Mouse (Mus musculus) fat pad, adult 2 months (tissue): ENCODE measurements at regions not wholly inside any gene's neighbourhood (a gene's known extent, or its start where the extent isn't known, plus 50 kb on each side); places are given as distances from the start of the nearest gene placed in this dataset.

Experiments used
- DNase-seq: peaks from one replicate; pipeline ENCODE4 v3.0.0-alpha.2; 2011; ENCODE audit warnings: low read depth, low spot score; ENCODE audit errors: extremely low read depth

DNA sequence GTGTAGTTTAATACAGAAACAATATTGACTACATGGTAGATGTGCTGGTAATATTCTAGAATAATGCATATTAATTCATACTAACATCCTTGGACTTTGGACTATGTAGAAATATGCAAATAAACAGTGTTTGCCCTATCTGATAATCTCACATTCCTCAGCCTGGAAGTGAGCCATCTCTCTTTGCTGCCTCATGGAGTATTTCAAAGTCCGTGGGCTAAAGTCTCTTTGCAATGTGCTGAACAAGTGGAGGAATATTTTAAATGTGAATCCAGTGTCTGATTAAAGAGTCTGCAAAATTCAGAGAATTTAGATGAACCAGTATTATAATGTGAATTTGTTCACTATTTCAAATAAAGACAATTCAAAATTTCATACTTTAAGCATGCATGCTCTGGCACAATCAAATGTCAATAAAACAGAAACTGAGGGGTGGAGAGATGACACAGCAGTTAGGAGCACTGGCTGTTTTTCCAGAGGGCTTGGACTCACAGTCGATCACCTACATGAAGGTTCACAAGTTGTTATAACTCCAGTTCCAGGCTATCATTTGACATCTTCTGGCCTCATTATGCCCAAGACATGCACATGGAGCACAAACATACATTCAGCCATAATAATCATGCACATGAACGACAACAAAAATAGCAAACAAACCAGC, 487.6 kb upstream of the Adamts5 start:
- no peak for DNase-seq

DNA sequence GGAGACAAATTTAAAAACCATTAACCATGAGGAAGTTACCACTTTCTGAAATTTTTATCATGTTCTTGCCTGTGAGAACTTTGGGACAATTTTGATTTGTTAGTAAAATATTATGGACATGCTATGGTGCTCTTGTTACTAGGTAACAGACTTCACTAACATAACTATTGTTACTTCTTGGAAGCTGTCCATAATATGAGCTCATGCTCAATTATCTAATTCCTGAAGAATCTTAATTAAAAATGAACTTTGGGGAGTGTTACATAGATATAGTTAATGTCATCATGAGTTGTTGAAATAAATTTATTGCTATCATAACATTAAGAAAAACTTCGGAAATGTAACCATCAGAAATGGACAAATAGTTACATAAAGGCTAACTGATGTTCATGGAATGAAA, 486.5 kb upstream of the Adamts5 start:
- no peak for DNase-seq

DNA sequence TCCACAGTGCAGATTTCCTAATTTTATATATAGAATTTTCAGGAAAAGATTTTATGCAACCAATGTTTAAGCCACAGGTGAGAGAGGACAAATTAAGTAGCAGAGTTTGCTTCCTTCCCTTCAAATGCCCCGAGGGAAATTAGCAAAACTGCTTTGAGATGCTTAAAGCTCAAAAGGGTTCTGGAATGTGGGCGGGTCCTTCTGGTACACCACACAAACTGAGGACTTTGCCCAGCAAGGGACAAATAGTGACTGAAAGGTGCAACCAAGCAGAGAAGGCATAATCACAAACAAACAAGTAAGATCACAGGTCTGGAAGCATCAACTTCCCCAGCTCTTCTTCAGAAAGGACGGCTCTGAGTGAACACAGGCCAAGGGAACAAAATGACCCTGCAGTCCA, 476.4 kb upstream of the Adamts5 start:
- no peak for DNase-seq

DNA sequence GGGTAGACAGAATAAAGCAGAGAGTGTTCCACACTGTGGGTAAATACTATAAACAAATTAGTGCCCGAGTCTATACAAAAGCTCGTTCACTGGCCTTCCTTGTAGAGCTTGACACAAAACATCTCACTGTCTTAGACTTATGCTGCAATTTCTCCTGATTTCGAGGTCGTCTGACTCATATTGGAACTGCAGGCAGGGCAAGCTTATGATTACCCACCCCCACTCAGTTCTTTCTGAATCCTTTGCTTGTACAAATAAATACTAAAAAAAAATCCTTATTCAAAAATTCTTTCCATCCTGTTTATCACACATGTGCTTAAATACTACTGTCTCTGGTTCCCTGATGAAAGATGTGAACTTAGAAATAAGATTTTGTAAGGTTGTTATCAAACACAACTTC, 470.0 kb upstream of the Adamts5 start:
- no peak for DNase-seq

DNA sequence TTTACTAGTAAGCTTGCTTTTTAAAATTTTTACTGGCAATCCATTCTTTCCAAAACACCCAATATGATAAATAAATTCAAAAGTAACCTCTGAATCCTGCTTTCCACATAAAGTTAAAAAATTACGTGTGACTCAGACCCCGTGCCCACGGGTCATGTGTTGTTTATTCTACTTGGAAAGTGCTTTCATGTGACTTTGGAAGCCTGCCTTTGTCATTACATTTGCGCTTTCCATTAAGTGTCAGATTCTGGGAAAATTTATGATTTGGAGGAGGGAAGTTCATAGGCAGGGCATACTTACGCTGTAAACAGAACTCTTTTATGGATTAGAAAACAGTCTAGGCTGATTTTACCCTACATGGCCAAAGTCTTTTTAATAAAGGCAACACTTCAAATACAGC, 466.8 kb upstream of the Adamts5 start:
- no peak for DNase-seq

DNA sequence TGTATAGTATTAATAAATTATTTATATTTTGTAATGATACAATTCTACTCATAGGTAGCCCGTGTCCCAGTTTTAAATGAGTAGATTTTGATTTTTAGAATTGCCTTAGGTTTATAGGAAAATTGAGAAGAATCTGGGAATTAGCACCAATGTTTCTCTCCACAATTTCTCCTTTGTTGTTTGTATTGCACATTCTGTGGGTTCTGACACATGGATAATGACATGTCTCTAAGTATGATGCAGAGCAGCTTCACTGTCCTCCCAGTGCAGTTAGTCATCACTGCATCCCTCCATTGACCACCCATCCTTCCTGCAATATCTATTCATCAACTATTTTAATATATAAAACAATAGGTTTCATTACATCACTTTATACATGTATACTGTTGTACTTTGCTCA, 464.6 kb upstream of the Adamts5 start:
- no peak for DNase-seq

DNA sequence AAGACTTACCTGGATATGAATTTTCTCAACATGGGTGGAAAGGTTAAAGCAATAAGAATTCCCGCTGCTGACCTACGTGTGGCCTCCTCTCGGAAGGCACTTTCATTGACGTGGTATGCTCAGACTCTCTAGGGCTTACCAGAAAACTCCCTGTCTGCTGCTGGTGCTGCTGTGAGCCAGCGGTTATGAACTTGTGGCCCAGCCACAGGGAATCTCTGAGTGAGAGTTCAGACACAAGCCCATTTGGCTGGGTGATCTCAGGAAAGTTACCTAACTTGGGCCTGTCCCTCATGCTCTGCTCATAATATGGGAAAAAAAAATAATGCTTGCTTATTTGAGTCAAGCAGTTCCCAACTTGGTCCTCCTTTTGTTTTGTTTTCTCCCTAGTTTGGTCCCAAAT, 459.5 kb upstream of the Adamts5 start:
- no peak for DNase-seq

DNA sequence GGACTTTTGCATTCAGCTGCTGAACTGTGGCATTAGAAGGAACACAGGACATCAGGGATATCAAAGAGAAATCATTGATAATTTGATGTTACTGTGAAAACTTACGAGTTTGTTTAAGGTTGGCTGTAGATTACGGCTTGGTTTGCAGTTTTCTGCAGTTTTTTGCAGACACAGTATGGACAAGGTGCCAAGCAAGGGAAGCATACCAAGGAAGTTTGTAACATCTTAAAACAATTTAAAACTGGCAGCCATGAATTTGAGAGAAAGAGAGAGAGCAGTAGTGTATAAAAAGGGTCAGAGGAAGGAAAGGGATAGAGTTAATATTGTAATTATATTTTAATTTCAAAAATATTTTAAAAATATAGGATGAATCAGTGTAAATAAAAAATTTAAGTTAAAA, 453.4 kb upstream of the Adamts5 start:
- DNase-seq = no peak

DNA sequence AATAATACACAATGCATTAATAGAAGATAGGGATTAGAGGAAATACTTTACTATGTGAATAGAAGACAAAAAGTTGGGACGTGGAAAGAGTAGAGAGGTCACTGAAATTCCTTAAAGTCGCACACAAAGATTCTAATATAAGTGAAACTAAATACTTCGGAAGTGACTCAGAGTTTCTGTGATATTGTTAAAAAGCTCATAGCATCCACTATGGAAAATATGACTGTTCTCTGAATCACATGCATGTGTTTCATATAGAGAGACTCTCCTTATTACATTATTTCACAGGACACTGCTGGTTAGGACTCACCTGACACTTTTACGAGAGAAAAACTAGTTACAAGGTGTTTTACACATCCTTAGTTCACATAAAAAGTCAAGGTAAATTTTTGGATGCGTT, 446.1 kb upstream of the Adamts5 start:
- no peak for DNase-seq

DNA sequence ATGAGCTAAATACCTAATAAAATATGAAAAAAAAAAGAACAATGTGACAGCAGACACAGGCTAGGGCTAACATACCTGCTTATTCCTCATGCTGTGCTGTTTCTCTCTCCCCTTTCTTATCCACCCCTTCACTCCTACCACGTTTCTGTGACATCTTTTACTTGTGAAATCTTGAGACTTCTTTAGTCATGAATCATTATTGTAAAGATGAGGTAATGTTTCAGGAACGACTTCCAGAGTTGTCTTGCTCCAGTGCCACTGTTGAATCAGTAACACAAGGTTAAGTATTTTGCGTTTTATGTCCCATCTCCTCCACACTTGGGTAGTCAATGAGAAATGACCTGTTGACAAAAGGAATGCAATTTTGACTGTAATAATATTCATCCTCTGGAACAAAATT, 445.3 kb upstream of the Adamts5 start:
- DNase-seq = no peak

DNA sequence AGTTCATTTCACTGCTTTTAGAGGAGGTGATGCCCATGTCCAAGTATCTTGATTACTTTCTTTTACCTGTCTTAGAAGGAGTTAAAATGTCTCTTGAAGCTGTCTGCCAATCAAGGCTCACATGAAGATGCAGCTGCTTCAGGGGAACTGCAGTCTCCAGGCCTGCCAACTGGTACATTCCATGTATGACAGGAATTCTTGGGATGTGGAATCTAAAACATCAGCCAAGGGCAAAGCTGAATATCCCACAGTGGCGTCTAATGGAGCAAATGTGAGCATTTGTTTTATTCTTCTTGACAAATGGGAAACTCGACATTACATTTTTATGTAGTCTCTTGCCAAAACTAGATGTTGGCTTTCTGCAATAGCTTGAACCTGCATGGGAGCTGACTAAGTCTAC, 438.7 kb upstream of the Adamts5 start:
- DNase-seq = no peak

DNA sequence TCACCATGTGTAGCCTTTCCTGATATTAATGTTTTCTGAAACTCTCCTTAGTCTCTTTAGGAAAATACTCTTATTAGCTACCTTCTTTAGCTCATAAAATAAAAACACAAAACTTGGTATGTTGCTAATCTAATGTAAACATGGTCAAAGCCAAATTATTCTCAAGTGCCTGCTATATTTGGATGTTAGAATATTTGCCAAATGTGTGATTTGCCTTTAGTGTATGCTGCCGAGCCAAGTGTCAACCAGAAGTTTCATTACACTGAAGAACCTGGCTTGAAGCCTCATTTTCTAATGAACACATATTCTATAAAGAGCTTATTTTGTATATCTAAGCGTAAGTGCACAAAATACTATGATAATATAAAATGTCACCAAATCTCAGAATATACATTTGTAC, 423.8 kb upstream of the Adamts5 start:
- no peak for DNase-seq

DNA sequence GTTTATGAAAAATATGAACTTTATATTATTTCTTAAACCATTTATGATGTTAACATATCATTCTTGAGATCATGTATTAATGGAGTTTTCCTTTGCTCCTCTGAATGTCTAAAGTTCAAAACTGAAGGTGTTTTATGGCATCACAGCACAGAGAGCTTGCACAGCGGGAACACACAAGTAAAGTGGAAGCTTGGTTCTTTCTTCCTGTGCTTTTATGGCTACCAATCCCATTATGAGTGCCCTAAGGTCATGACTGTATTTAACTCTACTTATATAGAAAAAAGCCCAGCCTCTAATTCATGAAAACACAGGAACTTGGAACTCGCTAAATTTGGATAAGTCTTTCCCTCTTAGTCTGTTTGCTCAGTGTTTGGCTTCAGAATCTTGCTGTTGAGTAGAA, 417.3 kb upstream of the Adamts5 start:
- no peak for DNase-seq

DNA sequence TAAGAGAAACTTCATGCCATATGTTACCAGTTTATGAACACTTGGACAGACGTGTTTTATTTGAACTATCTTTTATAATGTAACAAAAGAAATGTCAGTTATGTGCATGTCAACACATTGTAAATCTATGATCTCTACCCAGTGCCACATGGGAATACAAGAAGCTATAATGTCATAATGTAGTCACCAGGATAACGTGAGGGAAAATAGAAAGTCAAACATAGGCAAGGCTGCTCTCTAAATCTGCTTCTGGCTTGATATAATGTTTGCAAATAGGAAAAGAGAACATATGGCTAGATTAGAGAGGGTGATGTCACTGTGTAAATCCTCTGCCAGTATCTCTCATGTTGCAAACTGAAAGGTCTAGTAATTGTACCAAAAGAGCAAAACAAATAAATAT, 408.1 kb upstream of the Adamts5 start:
- no peak for DNase-seq

DNA sequence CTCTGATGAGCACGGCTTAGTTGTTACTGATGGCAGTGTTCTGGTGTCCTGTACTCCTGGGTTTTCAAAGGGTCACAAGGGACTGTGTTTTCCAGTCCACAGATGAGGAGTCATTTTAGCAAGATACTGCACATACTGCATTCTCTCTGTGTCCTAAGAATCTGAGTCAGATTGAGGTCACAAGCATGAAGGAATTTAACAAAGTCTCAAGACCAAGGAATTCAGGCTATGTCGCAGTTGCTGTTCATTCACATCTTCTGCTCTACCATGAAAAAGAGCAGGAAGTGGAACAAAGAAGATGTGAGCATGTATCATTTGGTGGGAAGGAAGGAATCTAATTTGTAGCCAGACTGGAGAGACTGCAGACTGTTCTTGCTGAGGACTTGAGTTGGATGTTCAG, 402.2 kb upstream of the Adamts5 start:
- DNase-seq = no peak

DNA sequence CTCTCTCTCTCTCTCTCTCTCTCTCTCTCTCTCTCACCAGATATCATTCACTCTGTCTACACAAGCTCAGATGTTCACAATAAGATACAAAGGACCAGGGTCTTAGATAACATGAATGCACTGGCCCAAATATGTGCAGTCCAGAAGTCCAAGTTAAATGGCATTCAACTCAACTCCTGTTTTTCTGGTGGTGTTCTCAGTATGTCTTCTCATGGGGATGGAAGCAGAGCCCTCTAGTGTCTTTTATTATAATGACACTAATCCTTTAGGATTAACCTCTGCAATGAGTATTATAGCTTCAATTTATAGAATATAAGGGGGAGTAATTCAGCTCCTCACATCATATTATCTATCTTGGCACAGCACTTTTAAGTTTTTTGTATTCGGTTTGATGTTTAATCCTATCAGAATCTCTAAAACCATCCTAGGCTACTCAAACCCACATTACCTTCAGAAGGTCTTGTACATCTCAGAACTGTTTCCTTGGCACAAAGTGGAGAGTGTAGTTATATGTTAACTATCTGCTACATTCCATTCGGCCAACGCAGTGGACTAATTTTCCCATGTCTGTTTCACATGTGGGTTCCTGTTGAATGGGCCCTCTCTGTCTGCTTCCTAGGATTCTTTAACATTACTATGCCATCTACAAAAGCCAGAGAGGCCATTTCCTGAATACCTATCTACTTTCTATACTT, 401.0 kb upstream of the Adamts5 start:
- DNase-seq = no peak

DNA sequence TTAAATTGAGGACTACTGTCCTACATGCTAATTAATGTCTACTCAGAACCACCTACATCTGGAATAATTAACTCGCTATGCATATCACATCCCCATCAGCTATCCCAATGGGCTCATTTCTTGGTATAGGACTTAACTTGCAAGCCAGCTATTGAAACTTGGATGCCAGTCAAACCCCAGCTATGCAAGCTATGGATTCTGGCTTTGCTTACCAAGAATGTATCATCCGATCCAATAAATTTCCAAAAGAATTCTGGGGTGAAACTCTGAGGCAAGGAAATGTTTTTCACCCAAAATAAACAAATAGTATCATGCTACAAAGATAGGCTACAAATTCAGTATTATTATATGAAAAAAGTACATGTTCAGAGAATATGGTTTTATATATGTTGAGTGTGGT, 392.8 kb upstream of the Adamts5 start:
- no peak for DNase-seq

DNA sequence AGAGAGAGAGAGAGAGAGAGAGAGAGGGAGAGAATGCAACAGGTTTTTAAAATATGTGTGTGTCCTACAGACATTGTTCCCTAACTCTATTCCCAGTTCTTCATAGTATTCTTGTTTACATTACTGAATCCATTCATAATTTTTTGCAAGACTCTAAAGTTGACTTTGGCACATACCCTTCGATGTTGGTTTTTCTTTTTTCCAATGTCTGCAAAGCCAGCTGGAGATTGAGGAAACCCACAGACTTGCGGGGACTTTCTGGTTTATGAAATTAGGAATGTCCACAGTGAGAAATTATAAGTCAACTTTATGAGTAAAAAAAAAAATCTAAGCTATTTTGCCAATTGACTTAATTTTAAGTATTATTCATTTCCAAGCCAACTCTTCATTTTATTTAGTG, 379.7 kb upstream of the Adamts5 start:
- DNase-seq = no peak

DNA sequence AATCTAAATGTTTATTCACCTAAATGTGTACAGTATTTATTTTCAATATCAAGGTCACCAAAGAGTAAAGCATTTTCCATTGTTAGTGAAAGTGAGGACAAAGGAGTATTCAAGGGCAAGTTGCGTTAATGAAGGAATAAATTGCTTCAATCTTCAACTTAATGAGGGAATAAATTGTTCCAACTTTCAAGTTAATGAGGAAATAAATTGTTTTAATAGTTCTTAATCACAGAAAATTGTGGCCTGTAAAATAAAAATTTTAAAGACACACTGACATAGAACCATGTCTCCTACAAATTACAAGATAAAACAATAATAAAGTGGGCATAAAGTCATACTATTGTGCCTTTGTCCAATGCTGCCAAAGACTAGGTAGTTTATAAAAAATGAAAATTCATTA, 375.4 kb upstream of the Adamts5 start:
- DNase-seq = no peak

DNA sequence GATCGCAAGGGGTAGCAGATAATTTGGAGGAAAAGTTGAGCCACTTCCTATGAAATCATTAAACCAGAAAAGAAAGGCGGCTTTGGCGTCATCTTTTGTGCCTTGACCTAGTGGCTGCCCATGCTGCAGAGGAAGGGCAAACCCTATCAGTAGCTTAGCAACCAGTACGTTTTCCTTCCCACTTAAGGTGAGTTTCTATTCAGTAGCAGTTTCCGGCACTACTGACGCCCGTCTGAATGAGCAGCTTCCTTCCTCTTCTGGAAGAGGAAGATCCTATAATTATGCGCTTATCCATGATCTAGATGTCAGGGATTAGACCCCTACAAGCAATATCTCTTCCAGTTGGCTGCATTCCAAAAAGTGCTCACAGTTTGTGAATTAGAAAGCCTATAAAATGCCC, 360.0 kb upstream of the Adamts5 start:
- DNase-seq = no peak

DNA sequence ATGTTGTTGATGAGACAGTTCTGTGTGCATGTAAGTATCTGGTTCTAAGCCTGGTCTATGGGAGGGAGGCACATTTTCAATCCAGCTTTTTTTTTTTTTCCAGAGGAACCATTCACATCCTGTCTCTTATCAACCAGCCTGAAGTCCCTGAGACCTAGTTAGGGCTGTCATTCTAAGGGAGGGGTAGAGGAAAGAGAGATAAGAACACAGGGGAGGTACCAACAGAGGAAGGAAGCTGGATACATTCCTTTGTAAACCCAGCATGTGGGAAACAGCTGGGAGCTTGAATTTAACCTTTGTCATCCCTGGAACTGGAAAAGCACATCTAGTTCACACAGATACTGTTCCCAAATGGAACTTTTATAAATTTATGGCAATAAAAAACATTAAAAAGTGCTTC, 351.0 kb upstream of the Adamts5 start:
- no peak for DNase-seq

DNA sequence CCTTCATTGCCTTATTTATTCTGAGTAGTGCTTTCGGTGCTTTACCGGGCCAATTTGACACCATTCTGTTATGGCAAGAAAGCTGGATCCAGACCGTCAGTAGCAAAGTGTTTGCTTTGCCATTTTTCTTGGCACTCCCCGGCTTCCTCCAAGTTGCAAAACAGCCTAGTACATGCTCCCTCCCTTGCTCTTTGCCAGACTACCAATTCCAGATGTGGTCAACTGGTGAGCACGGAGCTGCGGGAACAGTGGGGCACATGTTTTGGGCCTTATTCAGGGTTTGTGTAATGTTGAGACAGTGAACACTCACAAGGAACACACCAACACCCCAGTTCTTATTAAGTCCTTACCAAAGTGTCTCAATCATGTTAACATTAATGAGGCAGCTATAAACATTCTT, 348.4 kb upstream of the Adamts5 start:
- no peak for DNase-seq

DNA sequence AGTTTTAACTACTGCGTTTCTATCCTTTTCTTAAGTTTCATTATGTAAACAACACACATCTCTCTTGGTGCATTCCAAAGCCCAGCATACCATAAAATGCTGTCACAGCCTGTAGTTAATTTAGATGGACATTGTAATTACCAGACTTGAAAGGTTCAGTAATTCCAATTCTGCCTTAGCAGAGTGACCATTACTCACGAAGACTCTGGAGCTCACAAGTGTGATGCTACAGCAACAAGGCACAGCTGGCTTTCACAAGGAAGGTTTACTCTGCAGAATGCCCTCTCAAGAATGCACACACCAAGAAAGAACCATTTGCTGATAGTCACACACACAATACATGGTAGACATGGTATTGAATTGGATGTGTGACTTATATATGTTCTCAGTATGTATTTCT, 342.6 kb upstream of the Adamts5 start:
- no peak for DNase-seq
